Mouse (Mus musculus): ENCODE measurements around the gene Ypel2.

Ypel2 gene

DNA sequence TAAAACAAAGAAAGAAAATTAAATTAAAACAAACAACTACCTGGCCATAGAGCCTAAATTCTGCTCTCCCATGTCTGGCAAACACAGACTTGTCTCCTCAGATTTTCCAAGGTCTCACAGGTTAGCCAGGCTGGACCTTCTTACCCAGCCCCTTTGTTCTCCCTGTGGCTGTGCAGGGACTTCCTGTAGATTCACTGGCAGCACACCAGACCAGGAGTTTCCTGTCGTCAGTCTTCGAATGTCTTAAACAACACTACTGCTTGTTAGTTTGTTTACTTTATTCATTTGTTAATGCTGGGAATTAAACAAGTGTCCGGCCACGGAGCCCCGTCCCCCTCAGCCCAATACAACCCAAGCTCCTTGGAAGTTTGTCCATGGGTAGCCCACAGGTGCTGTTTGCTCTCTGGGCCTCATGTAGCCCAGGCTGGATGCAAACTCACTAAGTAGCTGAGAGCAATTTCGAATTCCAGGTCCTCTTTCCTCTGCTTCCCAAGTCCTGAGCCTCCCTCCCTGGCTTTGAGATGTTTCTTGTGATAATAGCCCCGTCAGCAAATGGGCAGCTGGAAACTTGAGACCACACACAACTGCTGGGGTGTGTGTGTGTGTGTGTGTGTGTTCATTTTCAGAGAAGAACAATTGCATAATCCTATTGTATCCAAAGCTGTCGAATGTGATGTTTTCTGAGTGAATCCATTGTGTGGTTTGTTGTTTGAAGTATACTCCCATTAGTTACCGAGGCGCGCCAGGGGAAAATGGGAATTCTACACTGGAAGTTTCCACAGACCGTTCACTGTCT is 11.7 kb upstream of the Ypel2 start:
- POLR2A ChIA-PET = interaction anchor here in 1 of 4 experiments (1.0 kb wide), 1 partner anchor 169 kb away, joined by 3 read pairs; no protein-coding TSS in a partner anchor
- CTCF ChIA-PET = interaction anchor here in 3 of 4 experiments (0.5 to 1.1 kb wide), 4 partner anchors 9 to 125 kb away, joined by 3 to 4 read pairs (median 4); no protein-coding TSS in a partner anchor

DNA sequence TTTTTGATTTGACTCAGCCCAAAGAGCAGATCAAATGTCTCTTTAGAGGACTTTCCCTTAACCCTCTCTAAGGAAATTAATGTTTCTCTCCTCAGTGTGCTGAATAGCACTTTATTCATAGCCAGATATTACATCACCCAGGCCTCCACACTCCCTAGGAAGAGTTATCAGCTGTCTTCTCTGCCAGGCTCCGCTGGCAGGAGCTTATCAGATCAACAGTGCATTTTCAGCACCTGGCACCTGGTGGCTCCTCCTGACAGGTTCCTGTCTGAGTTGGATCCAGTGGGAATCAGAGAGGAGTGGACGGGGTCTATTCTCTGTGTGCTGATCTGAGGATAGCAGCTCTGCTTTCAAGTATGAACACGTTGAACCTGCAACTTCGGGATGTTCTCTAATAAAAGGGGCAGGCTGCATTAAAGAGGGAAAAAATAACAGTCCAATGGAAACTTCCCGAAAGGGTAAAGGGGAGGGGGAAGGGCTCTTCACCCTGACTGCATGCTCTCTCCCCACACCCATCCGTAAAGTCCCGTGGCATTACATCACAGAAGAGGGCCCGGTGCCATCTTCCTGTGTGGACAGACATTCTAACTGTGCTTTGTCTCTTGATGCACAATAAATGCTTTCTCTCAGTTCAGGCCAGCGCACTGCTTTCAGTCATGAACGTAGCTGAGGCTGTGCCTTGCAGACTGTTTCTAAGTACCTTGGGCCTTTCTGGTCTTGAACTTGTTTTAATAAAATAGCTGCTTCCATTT is 8.7 kb upstream of the Ypel2 start:
- ChIA-PET CTCF (interaction anchor here in 2 of 4 experiments (0.5 to 1.5 kb wide), 4 partner anchors 86 to 1815 kb away, joined by 3 to 5 read pairs (median 4); no protein-coding TSS in a partner anchor), POLR2A (interaction anchor here in 3 of 4 experiments (0.7 to 1.6 kb wide), 8 partner anchors 13 to 109 kb away, joined by 3 to 11 read pairs (median 3); partner anchors contain the start of gene Prr11 (in 1 of the 3))

DNA sequence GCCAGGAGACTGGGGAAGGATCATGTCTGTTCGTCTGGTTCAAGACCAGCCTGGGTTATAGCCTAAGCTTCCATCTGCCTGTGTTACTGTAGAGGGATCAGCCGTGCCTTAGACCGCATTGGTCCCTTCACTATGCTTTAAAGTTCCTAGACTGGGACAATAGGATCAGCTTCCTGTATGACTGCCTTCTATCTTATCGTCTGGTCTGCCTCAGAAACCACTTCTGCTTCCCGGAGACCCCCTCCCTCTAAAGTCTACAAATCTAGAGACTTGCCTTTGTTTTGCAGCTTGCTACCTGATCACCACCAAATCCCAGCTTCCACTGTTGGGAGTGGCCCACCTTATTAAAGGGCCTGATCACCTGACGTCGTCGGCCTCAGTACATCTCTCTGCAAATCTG is 7.7 kb upstream of the Ypel2 start:
- CTCF ChIA-PET = interaction anchor here in 2 of 4 experiments (1.2 to 1.5 kb wide), 2 partner anchors 108 to 123 kb away, joined by 3 read pairs; no protein-coding TSS in a partner anchor

DNA sequence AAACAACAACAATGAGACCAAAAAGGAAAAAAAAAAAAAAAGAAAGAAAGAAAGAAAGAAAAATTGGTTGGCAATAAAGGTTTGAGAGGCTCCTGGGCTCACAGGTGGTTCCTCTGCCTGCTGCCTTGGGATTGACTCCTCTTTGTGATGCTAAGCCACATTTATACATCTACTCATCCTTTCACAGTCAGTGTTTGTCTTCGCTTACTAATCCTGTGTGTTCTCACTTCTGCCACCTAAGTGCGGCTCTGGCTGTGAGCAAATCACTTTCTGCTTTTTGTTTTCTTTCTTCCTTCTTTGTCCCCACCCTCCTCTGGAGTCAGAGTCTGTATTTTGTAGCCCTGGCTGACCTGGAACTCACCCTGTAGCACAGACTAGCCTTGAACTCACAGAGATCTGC is 2.8 kb upstream of the Ypel2 start:
- ChIA-PET POLR2A (interaction anchor here in 3 of 4 experiments (0.6 to 1.8 kb wide), 8 partner anchors 10 to 119 kb away, joined by 3 to 6 read pairs (median 4); no protein-coding TSS in a partner anchor), CTCF (interaction anchor here (0.5 to 1.6 kb wide), 18 partner anchors 9 to 937 kb away, joined by 3 to 10 read pairs (median 5); no protein-coding TSS in a partner anchor)

More for the DNA sequence above, 7.7 kb upstream of the Ypel2 start:
- POLR2A ChIA-PET = interaction anchor here in 3 of 4 experiments (0.7 to 1.5 kb wide), 4 partner anchors 16 to 667 kb away, joined by 3 read pairs; no protein-coding TSS in a partner anchor

DNA sequence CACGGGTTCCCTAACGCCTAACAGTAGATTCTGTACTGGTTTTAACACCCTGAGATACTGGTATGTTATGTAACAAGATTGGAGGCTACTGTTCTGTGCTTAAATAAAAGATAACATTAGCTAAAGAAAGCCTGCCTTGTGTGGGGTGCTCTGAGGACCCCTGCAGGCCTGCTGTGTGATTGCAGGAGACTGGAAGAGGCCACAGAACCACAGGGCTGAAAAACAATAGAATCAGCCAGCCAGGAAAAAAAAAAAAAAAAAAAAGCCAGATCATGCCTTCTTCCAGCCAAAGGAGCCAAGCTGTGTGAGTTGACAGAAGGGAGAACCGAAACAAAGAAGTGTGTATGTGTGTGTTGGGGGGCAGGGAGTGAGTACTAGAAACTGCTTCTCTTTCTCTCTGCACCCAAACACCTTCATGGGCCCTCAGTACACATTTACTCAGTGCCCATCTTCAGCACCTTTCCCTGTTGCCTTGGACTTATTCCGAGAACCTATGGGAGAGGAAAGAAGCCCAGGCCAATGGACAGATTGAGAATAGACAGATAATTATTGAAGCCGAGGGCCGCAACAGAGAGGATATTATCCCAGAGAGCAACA is 2.2 kb upstream of the Ypel2 start:
- ChIA-PET CTCF (interaction anchor here (0.5 to 1.6 kb wide), 40 partner anchors 8 to 938 kb away, joined by 3 to 16 read pairs (median 4); no protein-coding TSS in a partner anchor), POLR2A (interaction anchor here (0.5 to 1.8 kb wide), 22 partner anchors 10 to 562 kb away, joined by 3 to 8 read pairs (median 4); partner anchors contain the start of genes Ska2 (in 1 of the 4) and Smg8 (in 1 of the 4))

DNA sequence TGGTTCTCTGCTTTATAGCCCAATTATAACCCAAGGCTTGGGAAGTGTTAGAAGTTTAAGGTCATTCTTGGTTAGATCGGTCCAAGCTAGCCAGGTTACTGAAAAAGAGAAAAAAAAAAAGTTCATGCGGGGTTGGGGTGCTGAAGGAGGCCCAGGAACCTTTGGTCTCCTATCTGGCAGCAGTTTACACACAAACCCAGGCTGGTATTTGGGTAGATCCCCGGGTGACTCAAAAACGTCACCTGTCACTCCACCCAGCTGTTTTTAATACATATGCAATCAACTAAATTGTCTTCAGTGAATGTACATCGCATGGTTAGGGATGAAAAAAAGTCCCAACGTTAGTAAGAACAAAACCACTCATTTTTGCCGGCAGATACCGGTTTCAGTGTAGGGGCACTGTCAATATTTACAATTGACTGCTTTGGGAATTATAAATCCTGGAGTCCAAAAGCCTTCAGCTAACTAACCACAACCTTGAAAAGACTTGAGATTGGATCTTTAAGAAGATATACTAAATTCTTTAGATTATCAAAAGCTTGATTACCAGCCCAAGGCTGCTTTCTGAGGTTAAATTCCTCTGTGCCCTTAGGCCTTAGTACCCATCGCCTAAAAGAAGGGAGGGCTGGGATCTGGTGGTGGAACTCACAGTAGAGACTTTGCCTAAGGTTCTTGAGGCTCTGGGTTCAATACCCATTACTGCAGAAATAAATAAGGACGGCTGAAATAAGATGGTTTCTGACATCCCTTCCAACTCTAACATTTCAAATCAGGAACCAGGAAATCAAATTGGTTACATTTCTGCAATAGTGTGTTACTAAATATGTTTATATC is 1.5 kb upstream of the Ypel2 start:
- ChIA-PET POLR2A (interaction anchor here (0.5 to 1.8 kb wide), 18 partner anchors 11 to 563 kb away, joined by 3 to 8 read pairs (median 4); partner anchors contain the start of genes Ska2 (in 1 of the 4) and Smg8 (in 1 of the 4)), CTCF (interaction anchor here (0.6 to 1.6 kb wide), 32 partner anchors 7 to 554 kb away, joined by 3 to 16 read pairs (median 4); no protein-coding TSS in a partner anchor)

DNA sequence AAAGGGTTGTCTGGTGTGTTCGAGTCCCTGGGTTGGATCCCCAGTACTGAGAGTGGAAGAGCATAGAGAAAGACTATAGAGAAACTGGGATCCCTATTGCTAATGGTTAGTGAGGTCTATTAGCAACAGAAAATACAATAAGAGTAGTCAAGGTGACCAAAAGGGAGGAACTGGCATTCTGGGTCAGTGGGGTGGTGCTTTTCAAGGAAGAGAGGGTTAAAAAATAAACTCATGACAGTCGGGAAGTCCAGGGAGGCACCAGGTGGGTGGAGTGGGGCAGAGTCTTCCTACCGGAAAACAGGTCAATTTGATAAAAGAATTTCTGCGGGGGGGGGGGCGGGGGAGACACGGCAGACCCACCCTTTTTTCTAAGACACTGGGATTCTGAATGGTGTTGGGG is 823 bp upstream of the Ypel2 start:
- POLR2A ChIA-PET = interaction anchor here in 3 of 4 experiments (0.7 to 8.6 kb wide), 15 partner anchors 10 to 144 kb away, joined by 3 to 63 read pairs (median 4); partner anchors contain the start of genes Ska2 (in 2 of the 3), Prr11 (in 1 of the 3) and Smg8 (in 1 of the 3)
- CTCF ChIA-PET = interaction anchor here in 2 of 4 experiments (0.6 to 1.6 kb wide), 6 partner anchors 9 to 983 kb away, joined by 3 to 6 read pairs (median 3); partner anchors contain the start of gene Gdpd1 (in 1 of the 2)

DNA sequence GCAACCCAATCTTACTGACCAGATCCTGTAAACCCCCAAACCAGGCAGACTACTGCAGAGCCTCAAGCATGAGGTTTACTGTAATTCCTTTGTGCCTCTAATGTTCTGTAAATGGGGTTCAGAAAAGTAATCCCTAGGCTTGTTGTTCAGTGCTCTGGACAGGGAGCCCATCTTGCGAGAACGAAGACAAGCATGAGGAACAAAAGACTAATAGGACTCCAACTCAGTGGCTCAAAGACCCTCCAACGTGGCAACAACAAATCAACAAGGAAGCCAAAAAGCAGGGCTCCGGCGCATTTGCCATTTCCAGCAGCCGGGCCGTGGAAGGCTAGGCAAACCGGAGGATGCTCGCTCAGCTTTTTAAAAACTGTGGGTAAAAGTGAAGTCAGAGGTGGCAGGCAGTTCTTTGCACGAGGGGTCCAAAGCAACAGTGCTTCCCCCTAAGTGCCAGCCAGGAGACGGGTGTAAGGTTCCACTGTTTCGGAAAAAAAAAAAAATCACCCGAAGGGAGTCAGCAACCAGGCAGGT is 982 bp downstream of the Ypel2 start:
- ChIA-PET POLR2A (interaction anchor here in 3 of 4 experiments (0.6 to 8.6 kb wide), 7 partner anchors 10 to 542 kb away, joined by 3 to 63 read pairs (median 4); no protein-coding TSS in a partner anchor), CTCF (interaction anchor here in 1 of 4 experiments (1.6 kb wide), 1 partner anchor 86 kb away, joined by 6 read pairs; no protein-coding TSS in a partner anchor)

DNA sequence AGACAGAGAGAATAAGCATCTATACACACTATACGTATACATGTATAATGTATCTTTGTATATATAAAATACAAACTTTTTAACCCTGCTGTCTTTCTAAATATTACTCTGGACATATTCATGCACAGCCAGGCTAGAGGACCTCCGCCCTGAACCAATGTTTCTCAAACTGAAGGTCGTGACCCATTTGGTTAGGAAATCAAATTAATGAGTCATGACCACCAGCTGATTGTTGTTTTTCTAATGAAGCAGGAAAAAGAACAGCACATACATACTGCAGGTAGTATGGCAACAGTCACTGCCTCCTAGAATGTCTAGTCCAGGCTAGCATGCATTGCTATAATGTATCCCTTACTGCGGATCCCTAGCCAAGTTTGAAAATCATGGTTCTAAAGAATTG is 2.3 kb downstream of the Ypel2 start:
- ChIA-PET POLR2A (interaction anchor here in 2 of 4 experiments (0.7 to 8.6 kb wide), 6 partner anchors 11 to 88 kb away, joined by 3 to 63 read pairs (median 4); no protein-coding TSS in a partner anchor), CTCF (interaction anchor here in 2 of 4 experiments (0.6 to 0.7 kb wide), 2 partner anchors 10 to 537 kb away, joined by 3 read pairs; no protein-coding TSS in a partner anchor)

DNA sequence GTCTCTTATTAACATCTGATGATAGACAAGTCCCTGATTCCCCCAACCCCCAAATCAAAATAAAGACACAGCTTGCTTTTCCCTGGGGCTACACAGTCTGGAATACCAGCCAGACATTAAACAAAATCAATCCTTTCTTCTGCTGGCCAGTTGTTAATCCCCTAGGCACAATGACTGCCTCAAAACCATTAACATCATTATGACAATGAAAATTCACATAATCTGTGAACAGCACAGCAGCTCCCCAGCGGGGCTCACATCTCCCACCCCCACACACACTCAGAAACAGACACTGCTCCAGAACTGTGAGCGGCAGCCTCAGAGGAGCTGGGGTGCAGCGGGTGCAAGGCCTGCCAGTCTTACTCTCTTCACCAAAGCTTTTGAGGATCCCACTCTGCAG is 3.2 kb downstream of the Ypel2 start:
- CTCF ChIA-PET = interaction anchor here (0.6 to 0.7 kb wide), 4 partner anchors 9 to 1727 kb away, joined by 3 read pairs; no protein-coding TSS in a partner anchor

DNA sequence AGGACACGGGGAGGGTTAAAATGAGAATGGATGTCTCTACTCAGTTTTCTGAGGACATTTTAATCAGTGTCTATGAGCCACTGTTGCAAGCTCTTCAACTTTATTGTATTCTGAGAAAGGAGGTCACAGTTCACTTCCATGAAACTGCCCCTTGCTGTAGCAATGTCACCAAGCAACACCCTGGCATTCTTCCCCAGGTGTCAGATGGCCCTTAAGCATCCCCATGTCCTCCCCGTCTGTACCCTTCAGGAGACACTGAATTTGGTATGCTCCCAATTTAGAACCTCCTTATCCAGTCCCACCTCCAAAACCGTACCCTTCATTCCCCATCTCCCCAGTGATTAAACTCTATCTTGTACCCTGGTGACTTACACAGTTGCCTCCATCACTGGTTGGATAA is 8.5 kb downstream of the Ypel2 start:
- POLR2A ChIA-PET = interaction anchor here in 2 of 4 experiments (1.2 to 6.6 kb wide), 3 partner anchors 12 to 16 kb away, joined by 3 to 43 read pairs (median 8); no protein-coding TSS in a partner anchor
- CTCF ChIA-PET = no interaction called here

More for the DNA sequence above, 3.2 kb downstream of the Ypel2 start:
- POLR2A ChIA-PET = interaction anchor here in 2 of 4 experiments (0.6 to 8.6 kb wide), 11 partner anchors 11 to 1132 kb away, joined by 3 to 63 read pairs (median 3); partner anchors contain the start of genes Mtmr4 (in 1 of the 2), Ska2 (in 1 of the 2) and Smg8 (in 1 of the 2)

DNA sequence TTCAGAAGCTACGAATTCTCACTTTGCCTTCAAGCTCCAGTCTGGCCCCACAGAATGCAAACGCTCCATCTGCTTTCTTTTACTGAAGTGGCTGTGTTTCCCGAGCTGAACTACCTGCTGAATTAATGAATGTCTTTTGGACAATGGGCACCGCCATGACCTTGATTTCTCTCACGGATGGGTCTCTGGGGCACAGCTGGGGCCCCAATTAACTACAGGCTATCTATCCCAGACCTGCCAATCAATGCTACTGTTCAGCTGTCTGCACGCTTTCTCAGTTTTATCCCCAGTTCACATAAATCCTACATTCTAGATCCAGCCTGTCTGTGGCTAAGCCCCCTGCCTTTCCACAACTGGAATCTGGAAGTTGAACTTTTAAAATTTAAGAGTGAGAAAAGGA is 10.5 kb downstream of the Ypel2 start:
- CTCF ChIA-PET = interaction anchor here in 3 of 4 experiments (0.5 to 1.5 kb wide), 11 partner anchors 11 to 1713 kb away, joined by 3 to 5 read pairs (median 3); no protein-coding TSS in a partner anchor
- POLR2A ChIA-PET = interaction anchor here in 3 of 4 experiments (0.5 to 3.0 kb wide), 11 partner anchors 9 to 443 kb away, joined by 3 to 12 read pairs (median 3); no protein-coding TSS in a partner anchor

DNA sequence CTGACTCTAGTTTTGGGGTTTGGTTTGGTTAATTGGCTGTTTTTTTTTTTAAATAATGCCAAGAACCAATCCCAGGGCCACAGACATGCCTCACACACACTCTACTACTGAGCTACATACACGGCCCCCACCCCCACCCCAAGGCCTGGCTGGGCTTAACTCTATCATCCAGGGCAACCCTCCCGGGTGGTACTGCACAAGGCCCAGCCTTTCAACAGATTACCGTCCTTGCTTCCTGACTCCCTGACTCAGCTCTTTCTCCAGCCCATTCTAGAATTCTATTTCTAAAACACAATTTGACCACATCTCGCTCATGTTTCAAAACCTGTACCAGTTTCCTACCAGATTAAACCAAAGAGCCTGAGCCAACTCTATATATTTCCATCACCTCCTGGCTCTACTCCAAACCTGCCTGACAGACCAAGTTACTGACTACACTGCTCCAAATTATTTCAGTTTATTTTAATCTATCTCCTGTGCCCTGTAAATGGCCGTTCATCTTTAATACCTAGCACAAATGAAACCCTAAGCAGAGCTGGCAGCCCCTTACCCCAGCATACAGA is 12.2 kb downstream of the Ypel2 start:
- POLR2A ChIA-PET = interaction anchor here in 3 of 4 experiments (0.6 to 1.7 kb wide), 6 partner anchors 10 to 29 kb away, joined by 3 to 5 read pairs (median 4); partner anchors contain the start of gene Ypel2 (in 1 of the 3)
- CTCF ChIA-PET = interaction anchor here in 1 of 4 experiments (0.6 kb wide), 1 partner anchor 9 kb away, joined by 3 read pairs; no protein-coding TSS in a partner anchor

DNA sequence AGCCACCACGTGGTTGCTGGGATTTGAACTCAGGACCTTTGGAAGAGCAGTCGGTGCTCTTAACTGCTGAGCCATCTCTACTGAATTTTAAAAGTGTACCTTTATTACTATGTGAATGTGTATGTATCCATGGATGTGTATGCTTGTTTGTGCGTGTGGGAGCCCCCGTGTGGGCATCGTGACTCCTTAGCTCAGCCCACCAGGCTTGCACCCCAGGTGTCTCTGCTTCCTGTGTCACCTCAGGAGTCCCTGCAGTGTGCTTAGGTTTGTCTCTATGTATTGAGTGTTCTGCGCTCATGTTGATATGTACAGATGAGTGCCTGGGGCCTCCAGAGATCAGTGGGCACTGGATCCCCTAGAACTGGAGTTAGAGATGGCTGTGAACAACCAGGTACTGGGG is 13.0 kb downstream of the Ypel2 start:
- ChIA-PET POLR2A (interaction anchor here (0.6 to 1.8 kb wide), 10 partner anchors 8 to 33 kb away, joined by 3 to 5 read pairs (median 4); partner anchors contain the start of gene Ypel2 (in 1 of the 4)), CTCF (interaction anchor here in 1 of 4 experiments (0.6 kb wide), 1 partner anchor 10 kb away, joined by 3 read pairs; no protein-coding TSS in a partner anchor)

DNA sequence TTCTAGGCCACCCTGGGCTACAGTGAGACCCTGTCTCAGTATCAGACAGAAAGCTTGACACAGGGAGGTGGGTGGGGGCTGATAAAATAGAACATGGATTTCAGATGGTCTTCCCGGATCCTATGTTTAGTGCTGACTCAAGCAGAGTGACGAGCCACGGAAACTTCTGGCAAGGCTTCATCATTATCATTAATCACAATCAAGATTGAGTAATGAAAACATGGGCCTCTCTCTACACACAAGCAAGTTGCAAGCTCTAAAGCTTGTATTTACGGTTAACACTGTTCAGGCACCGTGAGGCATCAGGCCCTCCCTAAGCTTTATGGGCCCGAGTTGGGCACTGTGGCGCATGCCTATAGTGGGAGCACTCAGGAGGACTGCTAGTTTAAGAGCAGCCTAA is 13.7 kb downstream of the Ypel2 start:
- POLR2A ChIA-PET = interaction anchor here in 3 of 4 experiments (0.7 to 1.8 kb wide), 7 partner anchors 8 to 465 kb away, joined by 3 to 4 read pairs (median 3); no protein-coding TSS in a partner anchor
- CTCF ChIA-PET = interaction anchor here in 1 of 4 experiments (1.0 kb wide), 1 partner anchor 143 kb away, joined by 3 read pairs; no protein-coding TSS in a partner anchor

Measured in embryonic stem cell, embryonic (primary cell).